Mouse (Mus musculus): ENCODE measurements around the gene Aldh3b3. TPM values are rescaled to one million over a fixed set of nuclear protein-coding genes. Genes with fewer than 3 reads are reported as not detected.

The Aldh3b3 gene
- polyA plus RNA-seq, 1 experiment from 2014 or later = not detected

GRCm38 (mm10) chr19:3983527-3984200 is 25.2 kb downstream of the Aldh3b3 start:
- Histone ChIP-seq H3K4me2 (ENCODE audit: low read length) (no peak overlapping the region), H3K9me3 (ENCODE audit: control insufficient read depth, low read length) (no peaks in the 10 kb centered on the region), H3K27ac (ENCODE audit: low read length) (no peak overlapping the region), H3K27me3 (replicated peaks; ENCODE audit: control insufficient read depth, insufficient read depth, low read length) (no peaks in the 10 kb centered on the region), H3K4me3 (replicated peaks; ENCODE audit: low read length) (no peak overlapping the region), H3K9ac (replicated peaks; ENCODE audit: low read depth, low read length) (no peak overlapping the region), H3K36me3 (ENCODE audit: control insufficient read depth, insufficient read depth) (no peaks in the 10 kb centered on the region), H3K4me1 (replicated peaks; ENCODE audit: control insufficient read depth, insufficient read depth, low read length) (no peaks in the 10 kb centered on the region)
- 28% methylated on average over 9 of the region's 9 CpGs for WGBS
- ATAC-seq = no peak

GRCm38 (mm10) chr19:3985261-3985681 is 26.8 kb downstream of the Aldh3b3 start:
- H3K27ac ChIP-seq (ENCODE audit: low read length) = no peak overlapping the region
- H3K4me3 ChIP-seq (replicated peaks; ENCODE audit: low read length) = no peak overlapping the region
- no peaks in the 10 kb centered on the region for H3K27me3 ChIP-seq (replicated peaks; ENCODE audit: control insufficient read depth, insufficient read depth, low read length)
- no peaks in the 10 kb centered on the region for H3K4me1 ChIP-seq (replicated peaks; ENCODE audit: control insufficient read depth, insufficient read depth, low read length)
- 32% methylated on average over 8 of the region's 8 CpGs for WGBS
- H3K9ac ChIP-seq (replicated peaks; ENCODE audit: low read depth, low read length) = no peak overlapping the region
- no peaks in the 10 kb centered on the region for H3K9me3 ChIP-seq (ENCODE audit: control insufficient read depth, low read length)
- H3K36me3 ChIP-seq (ENCODE audit: control insufficient read depth, insufficient read depth) = no peaks in the 10 kb centered on the region
- H3K4me2 ChIP-seq (ENCODE audit: low read length) = no peak overlapping the region
- ATAC-seq = no peak

- WGBS = 10% methylated on average over 8 of the region's 8 CpGs
- no peak within 1 kb of the TSS for H3K4me3 ChIP-seq (replicated peaks; ENCODE audit: low read length)
- H3K4me2 ChIP-seq (ENCODE audit: low read length) = no peak within 1 kb of the TSS
- H3K9me3 ChIP-seq (ENCODE audit: control insufficient read depth, low read length) = no peaks in the 10 kb centered on the region
- no peak within 1 kb of the TSS for H3K9ac ChIP-seq (replicated peaks; ENCODE audit: low read depth, low read length)
- H3K27ac ChIP-seq (ENCODE audit: low read length) = no peak within 1 kb of the TSS
- H3K4me1 ChIP-seq (replicated peaks; ENCODE audit: control insufficient read depth, insufficient read depth, low read length) = no peaks in the 10 kb centered on the region
- H3K36me3 ChIP-seq (ENCODE audit: control insufficient read depth, insufficient read depth) = no peaks in the 10 kb centered on the region
- no peak for ATAC-seq
- H3K27me3 ChIP-seq (replicated peaks; ENCODE audit: control insufficient read depth, insufficient read depth, low read length) = no peaks in the 10 kb centered on the region
Observed at GRCm38 (mm10) chr19:3986334-3986733, 27.9 kb downstream of the Aldh3b3 start, which contains the start of gene Acy3. Gene Acy3, plus strand, starts transcription at chr19:3986570.

DNA sequence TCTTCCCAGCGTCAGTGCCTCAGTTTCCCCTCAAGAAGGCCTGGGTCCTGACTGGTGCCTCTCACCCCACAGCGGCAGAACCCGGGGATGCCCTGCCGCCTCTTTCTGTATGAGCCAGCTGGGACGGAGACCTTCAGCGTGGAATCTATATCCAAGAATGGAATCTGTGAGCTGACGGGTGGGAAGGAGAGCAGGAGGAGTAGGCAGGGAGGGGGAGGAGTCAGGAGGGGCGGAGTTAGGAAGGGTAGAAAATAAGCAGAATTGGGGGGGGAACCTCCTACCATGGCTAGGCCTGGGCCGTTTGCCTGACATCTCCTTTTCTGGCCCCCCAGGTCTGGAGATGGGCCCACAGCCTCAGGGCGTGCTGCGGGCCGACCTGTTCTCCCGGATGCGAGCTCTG is 29.6 kb downstream of the Aldh3b3 start:
- no peaks in the 10 kb centered on the region for H3K4me1 ChIP-seq (replicated peaks; ENCODE audit: control insufficient read depth, insufficient read depth, low read length)
- no peak overlapping the region for H3K4me3 ChIP-seq (replicated peaks; ENCODE audit: low read length)
- no peak overlapping the region for H3K27ac ChIP-seq (ENCODE audit: low read length)
- WGBS = 86% methylated on average over 14 of the region's 14 CpGs
- ATAC-seq = no peak
- H3K4me2 ChIP-seq (ENCODE audit: low read length) = no peak overlapping the region
- H3K27me3 ChIP-seq (replicated peaks; ENCODE audit: control insufficient read depth, insufficient read depth, low read length) = no peaks in the 10 kb centered on the region
- H3K36me3 ChIP-seq (ENCODE audit: control insufficient read depth, insufficient read depth) = no peaks in the 10 kb centered on the region
- no peak overlapping the region for H3K9ac ChIP-seq (replicated peaks; ENCODE audit: low read depth, low read length)
- H3K9me3 ChIP-seq (ENCODE audit: control insufficient read depth, low read length) = no peaks in the 10 kb centered on the region

- Histone ChIP-seq H3K4me3 (replicated peaks; ENCODE audit: low read length) (no peak overlapping the region), H3K36me3 (ENCODE audit: control insufficient read depth, insufficient read depth) (no peaks in the 10 kb centered on the region), H3K9me3 (ENCODE audit: control insufficient read depth, low read length) (no peaks in the 10 kb centered on the region), H3K4me2 (ENCODE audit: low read length) (no peak overlapping the region), H3K27ac (ENCODE audit: low read length) (no peak overlapping the region), H3K4me1 (replicated peaks; ENCODE audit: control insufficient read depth, insufficient read depth, low read length) (no peaks in the 10 kb centered on the region), H3K27me3 (replicated peaks; ENCODE audit: control insufficient read depth, insufficient read depth, low read length) (no peaks in the 10 kb centered on the region), H3K9ac (replicated peaks; ENCODE audit: low read depth, low read length) (no peak overlapping the region)
- WGBS = 86% methylated on average over 4 of the region's 4 CpGs
- no peak for ATAC-seq
Observed at GRCm38 (mm10) chr19:3988750-3989149, 30.3 kb downstream of the Aldh3b3 start.

DNA sequence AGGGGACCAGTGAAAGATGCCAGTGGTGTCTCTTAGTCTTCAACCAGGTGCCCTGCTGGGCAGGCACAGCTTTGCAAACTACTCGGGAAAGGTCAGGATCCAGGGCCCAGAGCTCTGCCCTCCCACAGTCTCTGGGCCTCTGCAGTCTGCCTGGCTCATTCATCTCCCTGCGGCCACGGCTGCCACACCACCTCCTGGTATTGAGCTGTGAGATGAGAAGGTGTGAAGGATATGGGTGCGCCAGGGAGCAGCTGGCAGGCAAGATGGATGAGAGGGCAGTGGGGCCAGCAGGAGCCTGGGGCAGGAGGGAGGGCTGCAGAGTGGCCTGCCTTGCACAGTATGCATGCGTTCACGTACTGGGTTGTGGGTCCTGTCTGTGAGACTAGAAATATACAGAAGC is 32.4 kb downstream of the Aldh3b3 start:
- Histone ChIP-seq H3K4me2 (ENCODE audit: low read length) (no peak overlapping the region), H3K9ac (replicated peaks; ENCODE audit: low read depth, low read length) (no peak overlapping the region), H3K4me1 (replicated peaks; ENCODE audit: control insufficient read depth, insufficient read depth, low read length) (no peaks in the 10 kb centered on the region), H3K27ac (ENCODE audit: low read length) (no peak overlapping the region), H3K9me3 (ENCODE audit: control insufficient read depth, low read length) (no peaks in the 10 kb centered on the region), H3K27me3 (replicated peaks; ENCODE audit: control insufficient read depth, insufficient read depth, low read length) (no peaks in the 10 kb centered on the region), H3K36me3 (ENCODE audit: control insufficient read depth, insufficient read depth) (no peaks in the 10 kb centered on the region), H3K4me3 (replicated peaks; ENCODE audit: low read length) (no peak overlapping the region)
- no peak for ATAC-seq
- WGBS = 73% methylated on average over 6 of the region's 6 CpGs

DNA sequence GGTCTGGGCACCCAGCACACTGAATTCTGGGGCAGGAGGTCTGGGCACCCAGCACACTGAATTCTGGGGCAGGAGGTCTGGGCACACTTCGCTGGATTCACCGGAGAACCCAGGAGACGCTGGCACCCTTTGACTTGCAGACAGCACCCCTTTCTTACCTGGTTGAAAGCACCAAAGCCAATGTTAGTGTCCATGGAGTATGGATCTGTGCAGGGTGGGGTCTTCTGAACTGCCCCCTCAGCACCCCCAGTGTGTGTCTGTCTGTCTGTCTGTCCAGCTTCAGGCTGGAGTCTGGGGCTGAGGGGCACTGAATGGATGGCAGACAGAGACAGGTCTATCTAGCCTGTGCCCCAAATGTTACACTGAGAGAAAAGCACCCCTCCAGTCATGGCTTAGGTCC is 33.1 kb downstream of the Aldh3b3 start:
- ATAC-seq = no peak
- WGBS = 97% methylated on average over 3 of the region's 3 CpGs
- Histone ChIP-seq H3K9me3 (ENCODE audit: control insufficient read depth, low read length) (no peaks in the 10 kb centered on the region), H3K36me3 (ENCODE audit: control insufficient read depth, insufficient read depth) (no peaks in the 10 kb centered on the region), H3K27ac (ENCODE audit: low read length) (no peak overlapping the region), H3K4me2 (ENCODE audit: low read length) (no peak overlapping the region), H3K4me1 (replicated peaks; ENCODE audit: control insufficient read depth, insufficient read depth, low read length) (no peaks in the 10 kb centered on the region), H3K27me3 (replicated peaks; ENCODE audit: control insufficient read depth, insufficient read depth, low read length) (no peaks in the 10 kb centered on the region), H3K4me3 (replicated peaks; ENCODE audit: low read length) (no peak overlapping the region), H3K9ac (replicated peaks; ENCODE audit: low read depth, low read length) (no peak overlapping the region)

DNA sequence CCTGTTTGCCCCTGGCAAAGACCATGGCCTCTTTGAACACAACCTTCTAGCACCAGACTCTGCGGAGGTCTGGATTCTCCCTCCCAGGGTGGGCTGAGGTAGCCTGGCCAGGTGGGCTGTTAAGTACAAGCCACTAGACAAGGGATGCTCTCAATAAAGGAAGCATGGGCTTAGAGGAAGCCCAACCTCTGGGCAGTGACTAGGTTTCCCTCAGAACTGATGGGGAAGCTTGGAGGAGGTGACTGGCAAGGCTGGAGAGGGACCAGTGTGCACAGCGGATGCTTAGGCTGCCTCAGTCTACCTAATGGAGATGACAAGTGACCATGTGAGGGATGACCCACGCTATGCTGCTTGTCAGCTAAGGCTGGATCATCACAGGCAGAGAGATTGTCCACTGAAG is 33.5 kb downstream of the Aldh3b3 start:
- Histone ChIP-seq H3K9ac (replicated peaks; ENCODE audit: low read depth, low read length) (no peak overlapping the region), H3K4me1 (replicated peaks; ENCODE audit: control insufficient read depth, insufficient read depth, low read length) (no peaks in the 10 kb centered on the region), H3K27me3 (replicated peaks; ENCODE audit: control insufficient read depth, insufficient read depth, low read length) (no peaks in the 10 kb centered on the region), H3K36me3 (ENCODE audit: control insufficient read depth, insufficient read depth) (no peaks in the 10 kb centered on the region), H3K27ac (ENCODE audit: low read length) (no peak overlapping the region), H3K4me3 (replicated peaks; ENCODE audit: low read length) (no peak overlapping the region), H3K4me2 (ENCODE audit: low read length) (no peak overlapping the region), H3K9me3 (ENCODE audit: control insufficient read depth, low read length) (no peaks in the 10 kb centered on the region)
- WGBS = 82% methylated on average over 3 of the region's 3 CpGs
- no peak for ATAC-seq

GRCm38 (mm10) chr19:3992416-3992815 is 34.0 kb downstream of the Aldh3b3 start, which contains the start of gene Tbx10:
Gene Tbx10, plus strand, starts transcription at chr19:3992752.
- Histone ChIP-seq H3K4me3 (replicated peaks; ENCODE audit: low read length) (no peak within 1 kb of the TSS), H3K9ac (replicated peaks; ENCODE audit: low read depth, low read length) (no peak within 1 kb of the TSS), H3K36me3 (ENCODE audit: control insufficient read depth, insufficient read depth) (no peaks in the 10 kb centered on the region), H3K4me2 (ENCODE audit: low read length) (no peak within 1 kb of the TSS), H3K27ac (ENCODE audit: low read length) (no peak within 1 kb of the TSS), H3K4me1 (replicated peaks; ENCODE audit: control insufficient read depth, insufficient read depth, low read length) (no peaks in the 10 kb centered on the region), H3K27me3 (replicated peaks; ENCODE audit: control insufficient read depth, insufficient read depth, low read length) (no peaks in the 10 kb centered on the region), H3K9me3 (ENCODE audit: control insufficient read depth, low read length) (no peaks in the 10 kb centered on the region)
- WGBS = 54% methylated on average over 5 of the region's 5 CpGs
- no peak for ATAC-seq

- Histone ChIP-seq H3K9ac (replicated peaks; ENCODE audit: low read depth, low read length) (no peak overlapping the region), H3K9me3 (ENCODE audit: control insufficient read depth, low read length) (no peaks in the 10 kb centered on the region), H3K4me2 (ENCODE audit: low read length) (no peak overlapping the region), H3K4me1 (replicated peaks; ENCODE audit: control insufficient read depth, insufficient read depth, low read length) (peaks cover 5% of the 10 kb centered on the region), H3K27me3 (replicated peaks; ENCODE audit: control insufficient read depth, insufficient read depth, low read length) (no peaks in the 10 kb centered on the region), H3K27ac (ENCODE audit: low read length) (no peak overlapping the region), H3K4me3 (replicated peaks; ENCODE audit: low read length) (no peak overlapping the region), H3K36me3 (ENCODE audit: control insufficient read depth, insufficient read depth) (no peaks in the 10 kb centered on the region)
- WGBS = 68% methylated on average over 6 of the region's 6 CpGs
- ATAC-seq = no peak
Observed at GRCm38 (mm10) chr19:3994932-3995331, 36.5 kb downstream of the Aldh3b3 start.
